Mouse (Mus musculus): ENCODE results near the gene Parp1.

DNA sequence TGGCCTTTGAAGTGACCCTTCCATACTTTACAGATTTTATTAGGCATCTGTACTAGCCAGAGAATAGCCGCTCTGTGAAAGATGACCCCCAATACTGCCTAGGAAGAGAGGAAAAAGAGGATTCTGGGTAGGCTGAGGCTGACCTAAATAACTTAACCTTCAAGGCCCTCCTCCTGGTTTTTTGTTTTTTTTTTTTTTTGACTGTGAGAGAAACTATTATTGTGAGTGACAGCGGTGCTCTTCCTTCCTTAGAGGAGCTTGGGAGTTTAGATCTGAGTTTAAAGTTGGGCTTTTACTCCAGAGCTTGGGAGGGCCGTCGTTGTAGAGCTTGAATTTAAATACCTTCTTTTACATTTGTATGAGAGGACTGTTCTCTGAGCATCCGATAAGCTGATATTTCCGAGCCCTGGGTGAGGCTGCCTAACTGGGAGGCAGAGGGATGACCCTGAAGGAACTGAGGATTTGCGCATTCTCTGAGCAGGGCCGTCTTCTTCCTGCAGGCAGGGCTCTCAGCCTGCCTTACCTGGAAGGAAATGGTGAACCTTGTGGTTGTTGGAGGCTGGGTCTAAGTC lies 2.4 kb downstream of the Parp1 start:
- TF ChIP-seq CTCF (IDR thresholded peaks at IDR 0.05; ENCODE audit: control insufficient read depth, insufficient read depth, insufficient replicate concordance, low read depth, low read length) (no peak), POLR2A (IDR thresholded peaks at IDR 0.05; ENCODE audit: control insufficient read depth, low read depth, low read length) (no peak)
